Mouse (Mus musculus) myocyte (in vitro differentiated cells): ENCODE results near the gene Rpgrip1.

Experiments
- CEBPB ChIP-seq: IDR thresholded peaks from 2 replicates; pipeline ENCODE4 v1.6.1; 2011; ENCODE audit warnings: mild to moderate bottlenecking, moderate library complexity; ENCODE audit not compliant: poor library complexity, insufficient read depth, severe bottlenecking
- E2F4 ChIP-seq: IDR thresholded peaks from one replicate; pipeline ENCODE4 v1.6.1; 2011; ENCODE audit warnings: mild to moderate bottlenecking, control low read depth, moderate library complexity; ENCODE audit not compliant: insufficient read depth
- MAX ChIP-seq: IDR thresholded peaks from one replicate; pipeline ENCODE4 v1.6.1; 2011; ENCODE audit warnings: low read depth, mild to moderate bottlenecking, control low read depth
- MYOG ChIP-seq, 3 experiments: IDR thresholded peaks; one replicate each; pipeline ENCODE4 v1.6.1; 2011; ENCODE audit warnings: control low read depth in 2 of 3, low read depth in 2 of 3, mild to moderate bottlenecking in 2 of 3; ENCODE audit not compliant: insufficient read length in 2 of 3, control insufficient read depth in 1 of 3, insufficient read depth in 1 of 3
- POLR2A ChIP-seq: IDR thresholded peaks from one replicate; pipeline ENCODE4 v1.6.1; 2011; ENCODE audit warnings: low read depth, mild to moderate bottlenecking, control low read depth, moderate library complexity; ENCODE audit not compliant: insufficient read length
- TCF12 ChIP-seq: IDR thresholded peaks from one replicate; pipeline ENCODE4 v1.6.1; 2011; ENCODE audit warnings: mild to moderate bottlenecking, control low read depth; ENCODE audit not compliant: poor library complexity, insufficient read depth, severe bottlenecking
- USF1 ChIP-seq: IDR thresholded peaks from one replicate; pipeline ENCODE4 v1.6.1; 2011; ENCODE audit warnings: low read depth, mild to moderate bottlenecking, control low read depth, moderate library complexity

GRCm38 (mm10) chr14:52100170-52100960 lies 10.1 kb upstream of the Rpgrip1 start:
- TF ChIP-seq USF1 (no peak), MYOG (IDR thresholded peaks at IDR 0.05; ENCODE audit: control insufficient read depth in 1 of 3, insufficient read depth in 1 of 3, insufficient read length in 2 of 3, low read depth in 2 of 3) (no peak), E2F4 (no peak), MAX (no peak), POLR2A (no peak), CEBPB (no peak), TCF12 (no peak)
